Mouse (Mus musculus) liver, postnatal 0 days (tissue): ENCODE measurements around the gene Gm43191. TPM values are rescaled to one million over a fixed set of nuclear protein-coding genes. Genes with fewer than 3 reads are reported as not detected.

Source experiments
- ATAC-seq: fragments of 200-750 bp; cut with Nextera tagmentation; 2 replicates; pipeline ENCODE4 v1.8.0; 2017; ENCODE audit warnings: mild to moderate bottlenecking, moderate library complexity
- DNase-seq: peaks from one replicate; pipeline ENCODE4 v3.0.0-alpha.2; 2016
- H3K27ac ChIP-seq: fragments of 300-500 bp; sonication (generic); 2 replicates; pipeline ENCODE4 v1.5.1; 2014; ENCODE audit warnings: antibody characterized with exemption, moderate library complexity, mild to moderate bottlenecking, low read depth
- H3K27me3 ChIP-seq: fragments of 300-500 bp; sonication (generic); 2 replicates; pipeline ENCODE4 v1.6.1; 2014; ENCODE audit warnings: low read length, control low read depth, mixed read lengths; ENCODE audit not compliant: insufficient read depth
- H3K36me3 ChIP-seq: fragments of 300-500 bp; sonication (generic); replicated peaks from 2 replicates; pipeline ENCODE4 v1.6.1; 2014; ENCODE audit warnings: mild to moderate bottlenecking, control low read depth, low read length, moderate library complexity, mixed read lengths; ENCODE audit not compliant: insufficient read depth
- H3K4me1 ChIP-seq: fragments of 300-500 bp; sonication (generic); 2 replicates; pipeline ENCODE4 v1.6.1; 2014; ENCODE audit warnings: antibody characterized with exemption, mild to moderate bottlenecking, control low read depth; ENCODE audit not compliant: insufficient read depth
- H3K4me2 ChIP-seq: fragments of 300-500 bp; sonication (generic); 2 replicates; pipeline ENCODE4 v1.6.1; 2014; ENCODE audit warnings: low read depth, mild to moderate bottlenecking, low read length, moderate library complexity, mixed read lengths
- H3K4me3 ChIP-seq: fragments of 300-500 bp; sonication (generic); 2 replicates; pipeline ENCODE4 v1.5.1; 2014; ENCODE audit warnings: low read depth, low read length
- H3K9ac ChIP-seq: fragments of 300-500 bp; sonication (generic); replicated peaks from 2 replicates; pipeline ENCODE4 v1.6.1; 2014; ENCODE audit warnings: mild to moderate bottlenecking, moderate library complexity
- H3K9me3 ChIP-seq: fragments of 300-500 bp; sonication (generic); 2 replicates; pipeline ENCODE4 v1.6.1; 2016; ENCODE audit warnings: mild to moderate bottlenecking, control low read depth, low read length, mixed read lengths
- CTCF ChIP-seq: sonication (generic); IDR thresholded peaks from 2 replicates; pipeline ENCODE4 v1.5.1; 2016; ENCODE audit warnings: antibody characterized with exemption, low read depth
- EP300 ChIP-seq: IDR thresholded peaks from 2 replicates; pipeline ENCODE4 v1.6.1; 2016; ENCODE audit warnings: antibody characterized with exemption, low read depth, mild to moderate bottlenecking
- WGBS: fragments of 180-500 bp; shearing (Covaris S2); extraction: QIAGEN DNeasy Blood & Tissue Kit; methylation state at CpG from one replicate; pipeline ENCODE4 v1.1.7; 2014; ENCODE audit not compliant: insufficient replicate concordance; 5-methylcytosine and 5-hydroxymethylcytosine counted together
- polyA plus RNA-seq: library from polyadenylated mRNA; unstranded; fragments of >200 nt; fragmentation: Nextera tagmentation; extraction: Ambion mirVana; gene quantifications from 2 replicates; pipeline ENCODE4 v1.2.1, GENCODE M21; 2015

Gm43191 gene
- not detected in 2 replicates for polyA plus RNA-seq

DNA sequence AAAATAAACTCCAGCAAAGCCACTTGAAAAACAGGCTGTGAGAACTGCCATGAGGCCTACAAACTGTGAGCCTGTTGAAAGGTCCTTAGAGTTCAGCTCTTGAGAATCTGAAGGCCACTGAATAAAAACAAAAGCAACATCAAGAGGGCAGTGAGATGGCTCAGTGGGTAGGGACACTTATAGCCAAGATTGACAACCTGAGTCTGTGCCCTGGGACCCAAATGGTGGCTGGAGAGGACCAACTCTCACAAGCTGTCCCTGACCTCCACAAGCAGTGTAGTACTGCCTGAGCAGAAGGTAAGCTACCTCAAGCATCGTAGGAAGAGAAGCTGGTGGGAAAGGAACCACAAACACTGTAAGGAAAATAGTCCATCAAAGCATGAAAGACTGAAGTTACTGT is at the start of gene Gm43191:
TSS of gene Gm43191 (minus strand) at position 101 of the 400 bp plus-strand sequence.
- Histone ChIP-seq H3K36me3 (peaks cover 13% of the 10 kb centered on the region; the same call in 1 of the 2 replicates), H3K27ac (no peak within 1 kb of the TSS), H3K27me3 (no peaks in the 10 kb centered on the region), H3K4me2 (no peak within 1 kb of the TSS), H3K4me1 (no peaks in the 10 kb centered on the region), H3K9ac (no peak within 1 kb of the TSS), H3K9me3 (no peaks in the 10 kb centered on the region), H3K4me3 (no peak within 1 kb of the TSS)
- WGBS = 97% methylated on average over 1 of the region's 1 CpGs
- no peak for ATAC-seq
- DNase-seq = no peak
- TF ChIP-seq EP300 (no peak), CTCF (no peak)

DNA sequence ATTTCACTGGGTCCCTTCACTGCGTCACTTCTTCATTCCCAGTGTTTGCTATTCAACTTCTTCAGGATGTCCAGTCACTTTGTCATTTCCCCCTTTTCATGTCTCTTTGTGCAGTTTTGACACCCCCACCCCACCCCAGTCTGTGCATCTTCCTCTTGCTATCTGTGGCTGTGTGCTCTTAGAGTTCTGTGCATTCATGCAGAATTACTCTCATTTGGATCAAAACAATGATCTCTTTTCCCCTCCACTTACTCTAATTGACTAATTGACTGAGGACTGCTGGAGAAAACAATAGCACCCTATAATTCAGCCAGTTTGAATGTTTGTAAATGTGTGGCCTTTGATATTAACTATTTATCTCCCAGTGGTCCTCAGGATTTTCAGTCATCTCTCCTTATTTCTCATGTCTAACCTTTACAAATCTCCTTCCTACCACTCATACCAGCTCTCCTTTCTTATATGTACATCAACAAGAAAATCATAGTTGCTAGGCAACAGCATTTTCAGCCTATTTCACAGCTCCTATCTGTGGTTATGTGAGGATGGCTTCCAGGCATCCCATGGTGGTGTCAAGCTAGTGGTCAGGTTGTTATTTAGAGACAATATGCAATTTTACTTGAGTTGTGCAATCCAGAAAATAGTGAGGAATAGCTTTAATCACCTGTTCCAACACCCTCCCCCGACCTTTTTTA is 48.6 kb upstream of the Gm43191 start:
- H3K4me3 ChIP-seq = no peak overlapping the region

DNA sequence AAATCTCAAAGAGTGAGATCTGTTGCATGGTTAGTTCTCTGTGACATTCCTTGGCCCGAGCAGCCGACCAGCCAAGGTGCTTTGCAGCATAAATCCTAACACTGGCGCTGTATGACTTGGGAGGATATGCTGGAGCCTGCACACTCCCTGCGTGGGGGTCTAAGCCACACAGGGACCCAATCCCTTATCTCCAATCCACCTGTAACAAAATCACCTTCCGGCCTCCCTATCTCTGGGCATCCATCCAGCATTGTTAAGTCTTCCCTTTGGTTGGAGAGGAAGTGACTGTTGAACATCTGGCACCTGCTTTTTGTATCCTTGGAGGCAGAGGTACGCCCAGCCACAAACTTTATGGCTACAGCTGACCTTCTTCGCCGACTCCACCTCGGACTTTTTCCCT is 45.7 kb upstream of the Gm43191 start:
- Histone ChIP-seq H3K9ac (no peak overlapping the region), H3K4me3 (no peak overlapping the region), H3K36me3 (no peaks in the 10 kb centered on the region), H3K27me3 (no peaks in the 10 kb centered on the region), H3K4me2 (no peak overlapping the region), H3K9me3 (no peaks in the 10 kb centered on the region), H3K27ac (no peak overlapping the region), H3K4me1 (no peaks in the 10 kb centered on the region)
- no peak for DNase-seq
- no peak for ATAC-seq
- no peak for TF ChIP-seq CTCF
- 51% methylated on average over 9 of the region's 9 CpGs for WGBS

More for the DNA sequence above, 48.6 kb upstream of the Gm43191 start:
- Histone ChIP-seq H3K9me3 (peaks cover 2% of the 10 kb centered on the region; the same call in 1 of the 2 replicates), H3K4me1 (no peaks in the 10 kb centered on the region), H3K4me2 (no peak overlapping the region), H3K9ac (no peak overlapping the region), H3K27ac (no peak overlapping the region), H3K27me3 (no peaks in the 10 kb centered on the region), H3K36me3 (no peaks in the 10 kb centered on the region)
- 64% methylated on average over 2 of the region's 2 CpGs for WGBS
- no peak for ATAC-seq
- no peak for DNase-seq
- TF ChIP-seq EP300 (no peak), CTCF (no peak)

DNA sequence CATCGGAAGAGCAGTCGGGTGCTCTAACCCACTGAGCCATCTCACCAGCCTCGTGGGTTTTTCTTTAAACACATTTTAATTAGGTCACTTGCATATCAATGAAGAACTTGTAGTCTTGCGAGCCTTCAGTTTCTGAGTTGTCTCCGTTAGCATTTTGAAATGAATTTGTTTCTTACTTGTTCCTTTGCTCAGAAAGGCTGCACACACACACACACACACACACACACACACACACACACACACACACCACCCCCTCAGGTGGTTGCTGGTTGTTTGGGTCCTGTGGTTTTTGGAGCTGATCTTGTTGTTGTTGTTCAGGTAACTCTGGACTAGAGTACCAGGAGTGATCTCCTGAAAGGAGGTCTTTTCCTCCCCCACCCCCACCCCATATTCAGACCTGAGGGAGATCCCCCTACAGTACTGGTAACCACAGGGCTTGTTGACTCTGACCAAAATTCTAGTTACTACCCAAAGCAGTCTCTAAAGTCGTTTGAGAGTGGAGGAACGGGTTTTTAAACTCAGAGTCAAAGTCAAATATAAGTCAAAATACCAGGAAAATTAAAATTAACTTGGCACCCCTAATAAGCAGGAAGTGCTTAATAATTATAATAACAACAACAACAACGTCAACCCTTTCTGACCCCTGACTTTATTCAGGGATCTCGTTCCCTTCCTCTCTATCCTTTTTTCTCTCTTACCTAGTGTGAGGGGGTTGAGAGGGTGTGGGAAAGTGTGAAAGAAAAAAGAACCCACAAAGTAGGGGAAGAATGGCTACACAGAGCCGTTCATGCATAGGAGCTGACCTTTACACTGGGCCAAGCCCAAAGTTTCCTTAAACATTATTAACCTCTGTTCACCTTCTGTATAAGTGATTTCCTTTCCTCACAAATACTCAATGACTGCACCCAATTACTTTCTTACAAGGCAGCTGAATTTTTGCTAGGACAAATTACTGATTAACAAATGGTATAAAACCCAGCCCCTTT is 42.7 kb upstream of the Gm43191 start:
- Histone ChIP-seq H3K36me3 (no peaks in the 10 kb centered on the region), H3K4me2 (no peak overlapping the region), H3K27me3 (no peaks in the 10 kb centered on the region), H3K4me3 (no peak overlapping the region), H3K27ac (no peak overlapping the region), H3K4me1 (no peaks in the 10 kb centered on the region), H3K9ac (no peak overlapping the region), H3K9me3 (no peaks in the 10 kb centered on the region)
- no peak for TF ChIP-seq EP300
- TF ChIP-seq CTCF = no peak
- ATAC-seq = no peak
- 70% methylated on average over 10 of the region's 10 CpGs for WGBS
- DNase-seq = no peak

DNA sequence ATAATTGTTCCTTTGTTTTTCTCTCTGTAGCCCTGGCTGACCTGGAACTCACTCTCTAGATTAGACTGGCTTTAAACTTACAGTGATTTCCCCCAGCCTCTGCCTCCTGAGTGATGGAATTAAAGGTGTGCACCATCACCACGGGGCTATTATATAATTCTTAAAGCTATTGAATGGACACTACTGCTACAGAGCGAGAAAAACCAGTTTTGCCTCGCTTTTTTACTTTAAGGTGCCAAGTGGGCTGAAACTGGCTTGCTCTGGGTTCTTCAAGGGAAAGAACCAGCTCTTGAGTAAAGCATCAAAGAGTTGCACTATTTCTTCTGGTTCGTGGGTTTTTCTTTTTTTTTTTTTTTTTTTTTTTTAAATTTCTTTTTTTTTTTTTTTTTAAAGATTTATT is 41.9 kb upstream of the Gm43191 start:
- WGBS = 69% methylated on average over 4 of the region's 4 CpGs
- no peaks in the 10 kb centered on the region for H3K36me3 ChIP-seq
- no peak for ATAC-seq
- no peaks in the 10 kb centered on the region for H3K4me1 ChIP-seq
- H3K9me3 ChIP-seq = no peaks in the 10 kb centered on the region
- H3K27ac ChIP-seq = no peak overlapping the region
- no peak overlapping the region for H3K4me2 ChIP-seq
- no peak for DNase-seq
- no peak overlapping the region for H3K9ac ChIP-seq
- H3K27me3 ChIP-seq = no peaks in the 10 kb centered on the region
- no peak for TF ChIP-seq CTCF
- TF ChIP-seq EP300 = no peak
- H3K4me3 ChIP-seq = no peak overlapping the region

DNA sequence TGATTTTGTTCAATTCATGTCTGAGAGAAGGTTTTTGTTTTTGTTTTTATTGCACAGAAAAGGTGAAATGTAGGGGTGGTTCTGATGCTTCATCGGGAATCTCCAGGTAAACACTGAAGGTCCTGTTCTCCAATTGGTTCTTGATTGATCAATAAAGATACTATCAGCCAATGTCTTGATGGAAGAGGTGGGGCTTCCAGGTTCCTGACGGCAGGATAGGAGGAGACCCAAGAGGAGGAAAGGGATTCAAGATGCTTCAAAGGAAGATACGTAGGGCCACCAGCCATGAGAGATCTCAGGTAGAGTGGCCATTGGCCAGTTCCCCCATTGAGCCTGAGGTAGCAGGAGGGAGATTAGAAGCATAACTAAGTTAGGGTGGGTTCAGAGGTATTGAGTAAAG is 37.9 kb upstream of the Gm43191 start:
- Histone ChIP-seq H3K9me3 (no peaks in the 10 kb centered on the region), H3K4me1 (no peaks in the 10 kb centered on the region), H3K36me3 (no peaks in the 10 kb centered on the region), H3K9ac (no peak overlapping the region), H3K27ac (no peak overlapping the region), H3K4me3 (no peak overlapping the region), H3K4me2 (no peak overlapping the region), H3K27me3 (no peaks in the 10 kb centered on the region)
- ATAC-seq (no peak), DNase-seq (no peak)
- TF ChIP-seq EP300 (no peak), CTCF (no peak)
- WGBS = 53% methylated on average over 3 of the region's 3 CpGs
